Mouse (Mus musculus) lung, postnatal 36 days (tissue): ENCODE measurements around the gene Zfp113.
"Not testable (repeated sequence)": the region's sequence is repeated elsewhere in the genome, so short reads cannot be mapped to it uniquely, and the experiment has no call there.

ENCODE experiments used
- DNase-seq: peaks from one replicate; pipeline ENCODE4 v3.0.0; 2022; ENCODE audit warnings: mixed read lengths

Gene Zfp113

DNA sequence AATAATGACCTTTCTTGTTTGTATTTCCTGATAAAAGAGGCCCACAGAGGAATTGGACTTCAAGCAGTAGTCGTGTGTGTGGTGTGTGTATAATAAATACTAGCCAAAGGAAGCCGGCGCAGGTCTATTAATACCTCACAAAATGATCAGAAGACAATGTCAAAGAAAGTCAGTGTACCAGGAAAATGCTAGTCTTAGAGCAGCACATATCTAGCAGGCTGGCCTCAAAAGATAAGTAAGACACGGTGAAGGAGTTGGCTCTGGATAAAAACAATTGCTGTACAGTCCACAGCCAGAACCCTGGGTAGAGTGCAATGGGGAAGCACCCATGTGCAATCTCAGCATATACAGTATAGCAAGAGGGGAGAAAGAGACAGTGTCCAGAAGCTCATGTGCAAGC is 18.3 kb downstream of the Zfp113 start:
- DNase-seq = no peak

DNA sequence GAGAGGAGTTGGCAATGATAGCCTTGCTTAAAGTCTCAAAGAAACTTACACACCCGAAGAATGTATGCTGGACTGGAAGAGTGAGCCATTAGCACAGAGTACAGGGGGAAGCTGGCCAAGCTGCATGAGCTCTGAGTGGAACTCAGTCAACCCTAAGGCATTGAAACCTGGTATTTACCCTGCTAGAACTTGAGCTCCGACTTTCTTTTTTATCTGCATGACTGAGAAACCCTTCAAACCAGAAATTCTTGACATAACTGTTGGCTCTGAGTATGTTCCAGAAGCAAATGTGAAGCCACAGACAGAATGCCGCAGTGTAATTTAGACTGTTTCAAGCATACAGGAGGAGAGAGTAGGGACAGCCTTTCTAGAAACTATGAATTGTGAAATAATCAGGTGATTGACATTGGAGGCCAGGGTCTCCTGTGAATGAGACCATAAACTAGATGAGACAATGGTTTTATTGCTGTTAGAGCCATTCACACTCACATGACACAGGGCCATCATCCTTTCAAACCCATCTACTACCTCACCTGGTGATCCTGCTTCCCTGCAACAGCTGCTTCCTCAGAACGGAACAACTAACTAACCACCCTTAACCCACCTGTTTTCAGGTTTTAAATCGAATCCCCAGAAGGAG is 23.0 kb downstream of the Zfp113 start:
- peak; percentile 32 for DNase-seq

DNA sequence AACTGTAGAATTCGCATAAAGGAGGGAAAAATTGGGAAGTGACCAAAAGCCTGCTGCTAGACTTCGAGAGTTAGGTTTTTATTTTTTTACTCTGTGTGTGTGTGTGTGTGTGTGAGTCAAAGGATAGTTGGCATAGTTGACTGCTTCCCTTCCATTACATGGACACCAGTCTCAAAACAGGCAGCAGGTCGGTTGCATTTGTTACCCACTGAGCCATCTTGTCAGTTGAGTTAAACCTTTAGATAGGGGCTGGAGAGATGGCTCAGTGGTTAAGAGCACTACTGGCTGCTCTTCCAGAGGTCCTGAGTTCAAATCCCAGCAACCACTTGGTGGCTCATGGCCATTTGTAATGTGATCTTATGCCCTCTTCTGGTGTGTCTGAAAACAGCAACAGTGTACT is 37.5 kb downstream of the Zfp113 start:
- peak; percentile 2 for DNase-seq

DNA sequence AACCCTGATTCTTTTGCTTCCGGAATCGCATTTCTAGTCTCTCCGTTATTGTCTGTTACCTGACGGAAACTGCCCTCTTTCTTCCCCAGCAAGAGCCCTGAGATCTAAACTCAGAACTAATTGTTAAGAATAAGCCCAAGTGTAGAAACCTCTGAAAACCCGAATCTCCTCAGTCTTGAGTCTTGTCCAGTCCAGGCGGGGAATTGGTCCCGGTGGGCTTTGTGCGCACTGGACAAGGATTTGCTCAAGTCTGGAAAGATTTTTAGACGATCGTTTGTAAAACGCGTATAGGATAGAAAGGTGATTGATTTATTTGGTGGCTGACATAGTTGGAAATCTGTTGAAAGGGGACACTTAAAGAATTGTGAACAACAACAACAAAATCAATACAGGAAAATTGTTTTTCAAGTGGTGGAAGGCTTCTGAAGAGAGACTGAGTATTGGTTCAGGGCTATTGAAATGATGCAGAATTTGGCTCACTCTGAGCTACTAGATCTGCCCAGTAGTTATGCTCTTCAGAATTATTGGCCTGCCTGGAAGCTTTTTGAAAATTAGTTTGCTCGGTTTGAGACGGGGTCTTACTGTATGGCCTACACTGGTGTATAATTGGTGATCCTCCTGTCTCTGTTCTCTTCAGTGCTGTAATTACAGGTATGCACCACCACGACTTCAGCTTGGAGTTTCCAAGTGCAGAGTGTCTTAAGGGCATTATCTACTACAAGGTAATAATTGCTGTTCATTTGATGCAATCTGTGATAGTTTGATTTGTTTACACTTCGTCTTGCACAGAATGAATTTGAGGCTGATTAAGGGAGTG is 38.1 kb downstream of the Zfp113 start:
- no peak for DNase-seq

DNA sequence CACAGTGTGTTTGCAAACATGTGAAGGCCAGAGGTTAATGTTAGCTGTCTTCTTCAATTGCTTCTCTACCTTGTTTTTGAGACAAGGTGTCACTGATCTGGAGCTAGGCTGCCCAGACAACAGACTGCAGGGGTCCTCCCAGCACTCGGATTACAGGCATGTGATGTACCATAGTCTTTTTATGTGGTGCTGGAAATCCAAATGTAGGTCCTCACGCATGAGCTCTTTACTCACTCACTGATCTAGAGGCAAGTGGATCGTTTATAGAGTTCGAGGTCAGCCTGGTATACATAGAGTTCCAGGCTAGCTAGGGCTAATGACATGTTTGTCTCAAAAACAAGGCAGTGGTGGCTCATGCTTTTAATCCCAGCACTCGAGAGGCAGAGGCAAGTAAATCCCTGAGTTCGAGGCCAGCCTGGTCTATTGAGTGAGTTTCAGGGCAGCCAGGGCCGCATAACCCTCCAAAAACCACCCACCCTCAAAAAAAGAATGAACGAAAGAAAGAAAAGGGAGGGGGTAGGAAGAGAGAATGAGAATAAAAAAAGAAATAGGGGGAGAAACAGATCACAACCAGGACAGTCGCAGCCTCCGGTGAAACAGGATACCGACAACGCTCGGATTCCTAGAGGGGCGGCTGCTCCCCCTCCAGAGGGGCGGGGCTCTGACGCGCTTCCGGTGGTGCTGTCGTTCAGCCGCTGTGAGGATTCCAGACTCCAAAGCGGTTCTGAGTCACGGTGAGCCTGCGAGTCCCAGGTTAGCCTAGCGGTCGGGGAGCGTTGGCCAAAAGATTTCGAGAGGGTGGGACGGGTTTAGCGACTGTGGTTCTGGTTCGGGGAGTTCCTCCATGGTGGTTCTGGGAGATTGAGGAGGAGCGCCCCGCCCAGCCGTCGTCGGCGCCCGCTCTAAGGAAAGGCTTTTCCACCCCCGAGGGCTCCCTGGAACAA is 39.0 kb downstream of the Zfp113 start, which contains the start of gene Zscan21:
TSS of gene Zscan21 (plus strand) at position 649 of the 944 bp plus-strand sequence.
- peak; percentile 95 for DNase-seq

DNA sequence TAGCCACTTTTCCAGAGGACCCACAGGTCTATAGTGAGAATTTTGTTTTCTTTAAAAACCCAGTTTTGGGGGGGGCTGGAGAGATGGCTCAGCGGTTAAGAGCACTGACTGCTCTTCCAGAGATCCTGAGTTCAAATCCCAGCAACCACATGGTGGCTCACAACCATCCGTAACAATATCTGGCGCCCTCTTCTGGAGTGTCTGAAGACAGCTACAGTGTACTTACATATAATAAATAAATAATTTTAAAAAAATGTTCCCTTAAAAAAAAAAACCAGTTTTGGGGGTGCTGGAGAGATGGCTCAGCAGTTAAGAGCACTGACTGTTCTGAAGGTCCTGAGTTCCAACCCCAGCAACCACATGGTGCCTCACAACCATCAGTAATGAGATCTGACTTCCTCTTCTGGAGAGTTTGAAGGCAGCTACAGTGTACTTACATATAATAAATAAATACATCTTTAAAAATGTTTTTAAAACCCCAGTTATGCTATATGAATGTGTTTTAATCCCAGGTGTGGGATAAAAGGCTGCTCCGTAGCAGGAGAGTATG is 45.6 kb downstream of the Zfp113 start:
- not testable (repeated sequence) for DNase-seq

DNA sequence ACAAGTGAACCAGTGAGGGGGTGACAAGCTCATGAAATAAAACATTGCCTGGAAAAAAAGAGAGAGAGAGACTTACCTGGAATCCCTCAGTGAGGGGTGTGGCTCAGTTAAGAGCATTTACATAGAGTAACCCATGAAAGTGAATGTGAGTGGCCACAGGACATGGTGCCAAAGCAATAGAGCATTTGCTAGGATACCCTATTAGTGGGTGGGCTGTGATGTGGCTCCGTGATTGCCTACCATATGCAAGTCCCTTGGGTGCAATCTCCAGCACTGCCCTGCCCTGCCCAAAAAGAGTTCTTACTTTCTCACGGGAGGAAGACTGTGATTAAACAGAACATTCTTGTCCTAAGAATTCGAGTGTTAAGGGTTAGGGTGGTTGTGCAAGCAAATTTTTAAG is 48.4 kb downstream of the Zfp113 start:
- DNase-seq = no peak

DNA sequence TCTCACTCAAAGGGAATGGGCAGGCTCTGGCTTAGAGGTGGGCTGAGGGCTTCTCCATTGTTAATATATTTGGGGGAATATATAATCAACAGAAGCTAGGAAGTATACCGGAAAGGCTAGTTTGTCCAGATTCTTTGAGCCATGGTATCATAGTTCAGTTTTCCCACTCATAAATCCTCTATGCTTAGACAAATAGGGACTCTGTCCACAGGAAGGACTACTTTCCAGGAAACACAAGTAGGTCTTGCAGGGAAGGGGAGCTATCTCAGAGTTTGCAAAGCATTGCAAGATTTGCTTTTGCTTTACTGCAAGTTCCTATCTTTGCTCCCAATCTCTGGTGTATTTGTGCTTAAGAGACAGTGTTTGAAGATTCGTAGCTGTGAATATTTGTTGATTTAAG is 50.6 kb downstream of the Zfp113 start:
- DNase-seq = no peak

DNA sequence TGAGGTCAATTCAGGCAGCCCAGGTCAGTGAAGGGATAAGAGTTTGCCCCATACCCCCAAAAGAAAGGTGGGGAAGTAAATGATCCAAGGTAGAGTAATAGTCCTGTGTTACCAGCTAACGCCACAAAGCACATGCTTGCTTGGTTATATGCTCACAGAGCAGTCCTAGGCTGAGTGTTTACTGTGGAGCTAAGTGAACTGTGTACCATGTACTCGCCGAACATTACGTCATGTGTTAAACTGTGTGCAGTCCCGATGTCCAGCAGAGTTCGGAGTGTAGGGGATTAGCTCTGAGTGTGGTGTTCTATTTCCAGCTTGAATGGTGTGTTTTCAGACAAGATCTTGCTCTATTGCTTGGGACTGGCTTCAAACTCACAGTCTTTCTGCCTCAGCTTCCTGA is 61.1 kb downstream of the Zfp113 start:
- no peak for DNase-seq

DNA sequence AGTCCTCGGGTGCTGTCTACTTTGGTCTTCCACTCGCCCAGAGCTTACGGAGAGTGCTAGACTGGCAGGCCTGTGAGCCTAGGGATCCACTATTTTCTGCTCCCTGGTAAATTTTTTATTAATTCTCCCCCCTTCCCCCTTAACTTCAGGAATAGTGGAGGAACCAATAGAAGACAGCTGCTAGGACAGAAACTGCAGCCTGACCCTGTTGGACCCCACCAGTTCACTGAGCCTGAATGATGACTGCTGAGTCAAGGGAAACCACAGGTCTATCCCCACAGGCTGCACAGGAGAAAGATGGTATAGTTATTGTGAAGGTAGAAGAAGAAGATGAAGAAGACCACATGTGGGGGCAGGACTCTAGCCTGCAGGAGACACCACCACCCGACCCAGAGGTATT is 62.8 kb downstream of the Zfp113 start:
- no peak for DNase-seq

DNA sequence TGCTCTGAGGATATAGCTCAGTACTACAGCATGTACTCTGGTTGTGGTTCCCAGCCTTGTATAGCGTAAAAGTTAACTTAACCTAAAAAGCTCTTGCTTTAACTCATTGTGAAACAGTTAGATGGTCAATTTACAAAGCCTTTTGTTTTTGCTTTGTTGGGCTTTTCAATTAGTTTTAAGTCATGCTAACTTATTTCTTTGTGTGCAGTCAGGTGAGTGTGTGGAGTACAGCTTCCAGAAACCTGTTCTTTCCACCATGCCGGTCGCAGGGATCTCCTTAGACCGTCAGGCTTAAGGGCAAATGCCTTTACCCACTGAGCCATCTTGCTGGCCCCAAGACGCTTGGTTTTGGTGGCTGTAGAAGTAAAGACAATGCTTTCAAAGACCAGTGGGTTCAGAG is 64.8 kb downstream of the Zfp113 start:
- DNase-seq = no peak

DNA sequence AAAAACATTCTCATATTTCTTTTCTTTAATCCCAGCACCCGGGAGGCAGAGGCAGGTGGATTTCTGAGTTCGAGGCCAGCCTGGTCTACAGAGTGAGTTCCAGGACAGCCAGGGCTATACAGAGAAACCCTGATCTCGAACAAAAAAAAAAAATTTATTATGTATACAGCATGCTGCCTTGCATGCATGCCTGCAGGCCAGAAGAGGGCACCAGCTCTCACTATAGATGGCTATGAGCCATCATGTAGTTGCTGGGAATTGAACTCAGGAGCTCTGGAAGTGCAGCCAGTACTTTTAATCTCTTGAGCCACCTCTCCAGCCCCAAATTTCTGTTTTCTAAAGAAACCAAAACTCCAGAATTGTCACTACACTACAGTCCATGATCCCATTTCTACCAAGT is 65.3 kb downstream of the Zfp113 start:
- peak; percentile 28 for DNase-seq
